Mouse (Mus musculus): ENCODE measurements around the gene Zfp189.

Zfp189 gene

GRCm38 (mm10) chr4:49536671-49537070 lies 15.7 kb downstream of the Zfp189 start:
- DNase-seq (ENCODE audit: low spot score in 2 of 2), result no peak

DNA sequence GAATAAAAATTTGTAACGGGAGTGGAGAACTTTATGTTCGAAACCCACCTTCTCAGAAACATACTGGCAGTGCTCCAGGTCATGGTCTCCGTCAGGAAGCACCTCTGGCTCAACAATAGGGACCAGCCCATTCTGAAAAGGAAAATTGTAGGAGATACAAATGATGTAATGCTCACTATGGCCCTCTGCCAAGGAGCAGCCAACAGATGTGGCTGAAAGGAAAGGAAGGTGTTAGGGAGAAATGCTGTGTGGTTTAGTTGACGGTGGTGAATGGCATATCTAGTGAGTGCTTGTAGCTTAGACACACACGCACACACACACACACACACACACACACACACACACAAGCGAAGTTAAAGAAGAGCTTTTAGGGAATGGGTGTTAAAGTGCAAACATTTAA lies 18.7 kb downstream of the Zfp189 start:
- DNase-seq (ENCODE audit: low spot score in 2 of 2), result no peak

- no peak for DNase-seq (ENCODE audit: low spot score in 2 of 2)
Observed at GRCm38 (mm10) chr4:49540966-49541365, 20.0 kb downstream of the Zfp189 start.

GRCm38 (mm10) chr4:49546026-49546425 lies 25.1 kb downstream of the Zfp189 start:
- DNase-seq (ENCODE audit: low spot score in 2 of 2), result no peak

DNA sequence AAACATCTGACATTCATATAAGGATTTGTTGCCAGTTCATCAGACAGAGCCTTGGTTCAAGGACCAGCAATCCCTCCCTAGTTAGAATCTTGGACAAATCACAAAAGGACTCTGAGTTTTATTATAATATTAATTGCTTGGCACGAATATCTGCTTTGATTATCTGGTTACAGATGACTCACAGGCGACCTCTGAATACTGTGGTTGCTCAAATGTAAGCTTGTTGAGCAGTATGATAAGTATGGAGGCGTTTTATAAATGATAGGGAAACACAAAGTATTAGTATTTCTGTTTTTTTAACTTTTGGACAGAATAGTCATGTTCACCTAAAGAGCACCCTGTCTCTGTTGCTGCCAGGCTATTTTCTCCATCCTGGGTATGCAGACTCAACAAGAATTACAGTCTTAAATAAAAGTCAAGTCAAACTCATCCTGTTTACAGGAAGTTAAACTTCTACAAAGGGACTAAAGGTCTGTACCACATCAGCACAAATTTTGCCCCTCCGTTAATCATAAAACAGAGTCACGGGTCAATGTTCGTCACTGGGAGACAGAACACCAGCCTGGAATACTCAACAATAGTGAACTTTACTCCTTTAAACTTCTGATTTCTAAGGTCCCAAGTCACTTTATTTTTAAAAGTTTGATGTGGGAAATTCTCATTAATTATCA lies 26.0 kb downstream of the Zfp189 start:
- no peak for DNase-seq (ENCODE audit: low spot score in 2 of 2)

DNA sequence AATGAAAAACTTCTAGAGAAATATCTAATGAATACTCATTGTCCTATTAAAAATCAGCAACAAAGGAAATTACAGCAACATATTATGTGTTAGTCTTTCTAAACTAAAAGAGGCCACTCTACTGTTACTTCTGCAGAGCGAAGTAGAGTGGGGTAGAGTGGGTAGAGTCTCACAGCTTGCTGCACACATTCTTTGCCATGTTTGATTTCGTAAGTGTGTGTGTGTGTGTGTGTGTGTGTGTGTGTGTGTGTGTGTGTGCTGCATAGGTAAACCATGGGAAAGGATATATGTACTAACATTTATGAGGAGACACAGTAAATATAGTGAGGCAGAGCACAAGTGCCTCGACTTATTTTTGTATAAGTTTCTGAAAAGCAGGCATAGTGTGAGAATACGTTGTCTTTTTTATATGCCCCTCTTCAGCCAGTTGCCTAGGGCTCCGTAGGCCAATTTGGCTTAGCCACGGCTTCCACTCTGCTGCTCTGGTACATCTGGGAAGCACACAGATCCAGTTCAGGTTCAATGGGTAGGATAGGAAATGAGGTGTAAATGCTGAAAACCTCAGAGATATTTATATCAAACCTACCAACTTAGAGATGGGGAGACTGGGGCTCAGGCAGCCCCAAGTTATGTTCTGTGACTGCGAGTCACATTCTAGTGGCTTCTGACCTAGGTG lies 26.7 kb downstream of the Zfp189 start:
- DNase-seq (ENCODE audit: low spot score in 2 of 2), result no peak

GRCm38 (mm10) chr4:49549383-49549782 lies 28.4 kb downstream of the Zfp189 start, which contains the start of gene Aldob:
Gene Aldob, minus strand, starts transcription at chr4:49549546.
- DNase-seq (ENCODE audit: low spot score in 2 of 2), result no peak

DNA sequence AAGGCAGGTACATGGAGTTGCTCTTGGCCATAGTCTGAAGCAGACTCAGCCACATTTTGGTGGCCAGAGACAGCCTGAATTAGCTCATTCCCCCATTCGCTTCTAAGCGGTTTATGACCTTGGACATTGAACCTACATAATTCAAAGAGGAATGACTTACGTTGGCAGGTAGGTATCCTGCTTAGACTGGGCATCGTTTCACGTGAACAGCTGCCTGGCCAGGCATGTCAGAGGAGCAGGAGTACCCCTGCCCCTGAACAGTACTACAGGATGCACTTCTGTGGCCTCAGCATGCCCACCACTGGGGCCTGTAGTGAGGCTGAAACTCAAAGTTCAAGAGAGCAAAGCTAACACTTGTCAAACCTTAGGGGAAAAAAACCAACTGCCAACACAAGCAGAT lies 32.4 kb downstream of the Zfp189 start:
- DNase-seq (ENCODE audit: low spot score in 2 of 2), result no peak

DNA sequence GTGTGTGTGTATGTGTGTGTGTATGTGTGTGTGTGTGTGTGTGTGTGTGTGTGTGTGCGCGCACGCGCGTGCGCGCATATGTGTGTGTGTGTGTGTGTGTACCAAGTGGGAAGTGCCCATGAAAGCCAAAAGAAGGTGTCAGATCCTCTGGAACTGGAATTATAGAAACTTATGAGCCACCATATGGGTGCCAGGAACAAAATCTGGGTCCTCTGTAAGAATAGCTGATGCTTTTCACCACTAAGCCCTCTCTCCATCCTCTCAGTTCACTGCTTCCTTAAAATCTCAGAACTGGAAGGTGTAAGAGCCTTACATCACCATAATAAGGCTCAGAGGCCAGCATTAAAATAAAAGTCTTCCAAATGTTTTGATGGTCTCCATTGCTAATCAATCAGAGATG lies 36.4 kb downstream of the Zfp189 start:
- DNase-seq (ENCODE audit: low spot score in 2 of 2), result no peak

DNA sequence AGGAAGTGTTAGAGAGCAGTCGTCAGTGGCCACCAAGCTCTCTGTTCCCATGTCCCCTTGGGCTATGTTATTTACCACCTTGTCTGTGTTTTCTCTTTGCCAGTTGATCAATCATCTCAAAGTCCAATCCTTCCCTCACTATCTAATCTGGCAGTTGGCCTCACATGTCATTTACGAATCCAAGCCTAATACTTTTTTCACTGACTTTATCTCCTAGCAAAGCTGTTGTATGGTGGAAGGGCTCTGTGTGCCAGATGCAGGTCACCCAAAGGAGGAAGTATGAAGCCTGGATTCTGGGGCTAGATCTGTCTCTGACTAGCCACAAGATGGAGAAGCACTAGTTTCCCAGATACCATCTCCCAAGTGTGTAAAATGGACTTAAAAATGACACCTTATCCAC lies 37.2 kb downstream of the Zfp189 start:
- DNase-seq (ENCODE audit: low spot score in 2 of 2), result no peak

DNA sequence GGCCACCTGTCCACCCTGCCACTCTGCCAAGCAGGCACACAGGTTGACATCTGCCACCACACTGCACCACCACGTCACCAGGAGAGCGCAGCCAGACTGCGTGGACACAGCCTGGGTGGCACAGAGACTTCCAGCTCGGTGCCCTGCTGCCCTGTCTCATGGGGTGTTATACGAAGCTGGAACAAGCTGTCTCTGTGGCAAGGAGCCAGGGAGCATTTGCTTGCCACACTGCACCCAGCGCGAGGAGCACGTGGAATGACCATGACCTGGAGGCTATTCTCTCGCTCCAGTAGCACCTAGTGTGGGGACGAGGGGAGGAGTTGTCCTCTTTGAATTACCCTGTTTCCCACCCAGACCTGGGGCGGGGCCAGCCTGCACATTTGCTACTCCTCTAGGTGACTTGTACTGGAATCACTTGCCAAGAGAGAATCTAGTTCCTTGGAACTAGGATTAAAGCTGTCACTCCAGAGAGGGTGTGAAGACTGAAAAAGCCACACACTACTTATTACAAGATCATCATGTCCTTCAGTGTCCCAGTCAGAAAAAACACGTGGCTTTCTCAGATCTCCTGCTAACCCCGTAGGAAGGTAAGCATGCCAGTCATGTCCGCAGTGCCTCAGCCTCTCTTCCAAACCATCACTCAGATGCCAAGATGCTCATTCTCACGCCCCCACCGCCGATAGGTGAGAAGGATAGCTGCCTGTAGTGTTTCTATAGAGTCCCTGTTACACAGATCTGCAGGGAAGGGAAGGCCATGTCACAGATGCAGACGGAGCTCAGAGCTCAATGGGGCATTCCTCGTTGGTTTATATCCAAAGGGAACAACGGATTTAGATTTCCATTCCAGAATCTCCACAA lies 39.2 kb downstream of the Zfp189 start:
- DNase-seq (ENCODE audit: low spot score in 2 of 2), result no peak

DNA sequence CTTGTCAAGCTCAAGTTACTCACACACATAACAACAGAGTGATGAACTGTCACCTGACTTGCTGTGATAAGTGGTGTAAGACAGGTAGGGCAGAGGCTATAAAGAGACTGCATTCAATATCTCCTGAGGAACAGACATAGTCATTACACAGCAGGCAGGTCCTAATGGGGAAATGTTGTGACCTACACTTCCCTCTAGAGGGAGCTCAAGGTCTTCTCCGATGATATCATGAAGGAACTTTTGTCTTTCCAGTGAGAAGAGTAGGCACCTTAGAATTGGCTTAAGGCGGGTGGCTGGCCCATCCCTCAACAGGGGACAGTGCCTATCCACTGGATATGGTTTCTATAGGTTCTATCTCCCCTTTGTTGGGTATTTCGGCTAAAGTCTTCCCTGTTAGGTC lies 46.6 kb downstream of the Zfp189 start:
- peak; percentile 35 to 86 for DNase-seq (ENCODE audit: low spot score in 2 of 2)

DNA sequence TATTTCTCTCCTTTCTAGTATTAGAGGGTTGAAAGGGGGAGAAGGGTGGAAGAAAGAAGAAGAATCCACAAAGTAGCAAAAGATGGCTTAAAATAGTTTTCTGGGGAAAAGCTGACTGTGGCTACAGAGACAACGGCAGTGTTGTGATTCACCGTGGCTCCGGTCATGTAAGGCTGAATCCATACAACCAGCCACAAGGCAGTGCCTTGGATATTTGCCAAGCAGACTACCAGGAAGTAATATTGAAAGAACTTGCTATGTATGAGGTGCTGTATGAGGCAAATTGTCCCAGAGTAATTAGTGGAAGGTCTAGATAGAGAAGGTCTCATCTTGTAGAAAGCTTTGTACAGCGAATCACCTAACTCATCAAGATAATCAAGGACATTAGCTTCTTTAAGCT lies 51.2 kb downstream of the Zfp189 start:
- DNase-seq (ENCODE audit: low spot score in 2 of 2), result no peak

All from left cerebral cortex, adult 9 months (tissue).